Mouse (Mus musculus) hindbrain, embryonic 10.5 days (tissue): Measurements from ENCODE around the gene Fgfr1op. TPM values are rescaled to one million over a fixed set of nuclear protein-coding genes. Genes with fewer than 3 reads are reported as not detected.
"Not testable (repeated sequence)": the region's sequence is repeated elsewhere in the genome, so short reads cannot be mapped to it uniquely, and the experiment has no call there.

Source experiments
- DNase-seq: peaks from one replicate; pipeline ENCODE4 v3.0.0-alpha.2; 2017; ENCODE audit warnings: low spot score
- H3K27ac ChIP-seq: fragments of 300-500 bp; sonication (generic); 2 replicates; pipeline ENCODE4 v1.5.1; 2016; ENCODE audit warnings: mild to moderate bottlenecking, moderate library complexity
- H3K27me3 ChIP-seq: fragments of 300-500 bp; sonication (generic); 2 replicates; pipeline ENCODE4 v1.6.1; 2016; ENCODE audit warnings: mild to moderate bottlenecking; ENCODE audit not compliant: poor library complexity, insufficient read depth, severe bottlenecking
- H3K36me3 ChIP-seq: fragments of 300-500 bp; sonication (generic); 2 replicates; pipeline ENCODE4 v1.6.1; 2016; ENCODE audit warnings: mild to moderate bottlenecking, moderate library complexity
- H3K4me1 ChIP-seq: fragments of 300-500 bp; sonication (generic); replicated peaks from 2 replicates; pipeline ENCODE4 v1.6.1; 2016; ENCODE audit warnings: mild to moderate bottlenecking
- H3K4me3 ChIP-seq: fragments of 300-500 bp; sonication (generic); 2 replicates; pipeline ENCODE4 v1.5.1; 2016; ENCODE audit warnings: mild to moderate bottlenecking, moderate library complexity
- H3K9me3 ChIP-seq: fragments of 300-500 bp; sonication (generic); 2 replicates; pipeline ENCODE4 v1.6.1; 2016; ENCODE audit warnings: mild to moderate bottlenecking, moderate library complexity
- WGBS: fragments of 180-500 bp; shearing (Covaris S2); methylation state at CpG from one replicate; pipeline ENCODE4 v1.1.7; 2016; 5-methylcytosine and 5-hydroxymethylcytosine counted together
- polyA plus RNA-seq: library from polyadenylated mRNA; unstranded; fragments of >200 nt; fragmentation: Nextera tagmentation; extraction: Ambion mirVana; gene quantifications from 2 replicates; pipeline ENCODE4 v1.2.1, GENCODE M21; 2016

The Fgfr1op gene
- polyA plus RNA-seq, 1 experiment from 2014 or later = 40.5 TPM

- Histone ChIP-seq H3K27ac (peak within 1 kb of the TSS; percentile 84), H3K4me3 (peak within 1 kb of the TSS; percentile 56)
- 1% methylated on average over 62 of the region's 67 CpGs for WGBS
- not testable (repeated sequence) for H3K27me3 ChIP-seq, H3K9me3 ChIP-seq, H3K36me3 ChIP-seq, H3K4me1 ChIP-seq
- DNase-seq = peak; percentile 31
These were observed 17.6 kb upstream of the Fgfr1op start, which contains the start of the genes Gm49673 and Rnaset2a for GRCm38 (mm10) chr17:8147439-8148316. Gm49673 (minus strand) TSS chr17:8147788. Rnaset2a (minus strand) TSS chr17:8148097.

GRCm38 (mm10) chr17:8155010-8155409, 10.3 kb upstream of the Fgfr1op start:
- H3K4me3 ChIP-seq, H3K36me3 ChIP-seq, H3K9me3 ChIP-seq, DNase-seq, H3K27ac ChIP-seq, H3K4me1 ChIP-seq, H3K27me3 ChIP-seq: not testable (repeated sequence)
- 82% methylated on average over 7 of the region's 7 CpGs for whole genome bisulfite sequencing

- not testable (repeated sequence) for H3K36me3 ChIP-seq, H3K27me3 ChIP-seq, H3K9me3 ChIP-seq, H3K27ac ChIP-seq, H3K4me1 ChIP-seq, H3K4me3 ChIP-seq, DNase-seq
- WGBS = 100% methylated on average over 1 of the region's 8 CpGs
These were observed 9.3 kb upstream of the Fgfr1op start for GRCm38 (mm10) chr17:8155982-8156381.

- not testable (repeated sequence) for H3K27ac ChIP-seq, H3K27me3 ChIP-seq, H3K36me3 ChIP-seq, H3K9me3 ChIP-seq, H3K4me3 ChIP-seq, DNase-seq, H3K4me1 ChIP-seq
- WGBS = no CpG with 5 or more reads among the region's 1 CpGs
These were observed 6.7 kb upstream of the Fgfr1op start for GRCm38 (mm10) chr17:8158627-8159026.

GRCm38 (mm10) chr17:8160969-8161368, 4.3 kb upstream of the Fgfr1op start:
- not testable (repeated sequence) for H3K4me3 ChIP-seq, H3K9me3 ChIP-seq, H3K27me3 ChIP-seq, H3K27ac ChIP-seq, H3K36me3 ChIP-seq, H3K4me1 ChIP-seq
- 44% methylated on average over 3 of the region's 3 CpGs for WGBS
- peak; percentile 8 for DNase-seq

- H3K36me3 ChIP-seq = peaks cover 21% of the 10 kb centered on the region
- peak overlapping the region; percentile 59 for H3K4me3 ChIP-seq
- peak overlapping the region; percentile 86 for H3K27ac ChIP-seq
- WGBS = under 1% methylated on average over 40 of the region's 42 CpGs
- DNase-seq = peak; percentile 21
- H3K27me3 ChIP-seq, H3K4me1 ChIP-seq, H3K9me3 ChIP-seq: not testable (repeated sequence)
These were observed 276 bp downstream of the Fgfr1op start for GRCm38 (mm10) chr17:8165608-8165945.

- peak overlapping the region; percentile 59 for H3K4me3 ChIP-seq
- H3K27ac ChIP-seq, H3K4me1 ChIP-seq, H3K9me3 ChIP-seq, DNase-seq, H3K27me3 ChIP-seq: not testable (repeated sequence)
- H3K36me3 ChIP-seq = peaks cover 25% of the 10 kb centered on the region
- WGBS = 2% methylated on average over 11 of the region's 11 CpGs
These were observed 676 bp downstream of the Fgfr1op start for GRCm38 (mm10) chr17:8165977-8166376.

- WGBS = 65% methylated on average over 2 of the region's 3 CpGs
- DNase-seq = not testable (repeated sequence)
These were observed 1.2 kb downstream of the Fgfr1op start for GRCm38 (mm10) chr17:8166454-8166853.

GRCm38 (mm10) chr17:8167436-8167835, 2.1 kb downstream of the Fgfr1op start:
- not testable (repeated sequence) for H3K9me3 ChIP-seq

More at GRCm38 (mm10) chr17:8166454-8166853, 1.2 kb downstream of the Fgfr1op start:
- not testable (repeated sequence) for H3K27me3 ChIP-seq, H3K27ac ChIP-seq, H3K4me1 ChIP-seq, H3K9me3 ChIP-seq
- H3K4me3 ChIP-seq = peak overlapping the region; percentile 59
- H3K36me3 ChIP-seq = peaks cover 30% of the 10 kb centered on the region

GRCm38 (mm10) chr17:8170331-8170730, 5.0 kb downstream of the Fgfr1op start:
- no peak overlapping the region for H3K4me3 ChIP-seq
- H3K27ac ChIP-seq = no peak overlapping the region
- no peaks in the 10 kb centered on the region for H3K9me3 ChIP-seq
- 0 out of 2 replicates have a peak, but pooled peaks cover 2% of the 10 kb centered on the region for H3K4me1 ChIP-seq
- peaks cover 67% of the 10 kb centered on the region for H3K36me3 ChIP-seq
- WGBS = 92% methylated on average over 7 of the region's 7 CpGs
- no peak for DNase-seq
- no peaks in the 10 kb centered on the region for H3K27me3 ChIP-seq

More at GRCm38 (mm10) chr17:8167436-8167835, 2.1 kb downstream of the Fgfr1op start:
- H3K27me3 ChIP-seq, H3K4me3 ChIP-seq, H3K4me1 ChIP-seq, H3K27ac ChIP-seq, DNase-seq: not testable (repeated sequence)
- H3K36me3 ChIP-seq = peaks cover 39% of the 10 kb centered on the region
- 95% methylated on average over 7 of the region's 8 CpGs for WGBS

- Histone ChIP-seq H3K4me3 (no peak overlapping the region), H3K27ac (no peak overlapping the region), H3K27me3 (no peaks in the 10 kb centered on the region), H3K9me3 (no peaks in the 10 kb centered on the region), H3K36me3 (peaks cover 75% of the 10 kb centered on the region), H3K4me1 (0 out of 2 replicates have a peak, but pooled peaks cover 2% of the 10 kb centered on the region)
- WGBS = 82% methylated on average over 4 of the region's 4 CpGs
- no peak for DNase-seq
These were observed 5.8 kb downstream of the Fgfr1op start for GRCm38 (mm10) chr17:8171081-8171480.

GRCm38 (mm10) chr17:8177090-8177489, 11.8 kb downstream of the Fgfr1op start:
- H3K9me3 ChIP-seq = no peaks in the 10 kb centered on the region
- peaks cover 92% of the 10 kb centered on the region for H3K36me3 ChIP-seq
- 83% methylated on average over 5 of the region's 5 CpGs for WGBS

GRCm38 (mm10) chr17:8183815-8184214, 18.5 kb downstream of the Fgfr1op start:
- Histone ChIP-seq H3K27ac (no peak overlapping the region), H3K9me3 (no peaks in the 10 kb centered on the region), H3K4me1 (no peaks in the 10 kb centered on the region), H3K4me3 (no peak overlapping the region), H3K36me3 (peaks cover 91% of the 10 kb centered on the region), H3K27me3 (no peaks in the 10 kb centered on the region)
- 94% methylated on average over 5 of the region's 5 CpGs for WGBS
- DNase-seq = no peak

More at GRCm38 (mm10) chr17:8177090-8177489, 11.8 kb downstream of the Fgfr1op start:
- Histone ChIP-seq H3K4me3 (no peak overlapping the region), H3K27ac (no peak overlapping the region), H3K4me1 (peaks cover 5% of the 10 kb centered on the region; the same call in 1 of the 2 replicates), H3K27me3 (no peaks in the 10 kb centered on the region)
- DNase-seq = no peak
